Mouse (Mus musculus): Measurements from ENCODE around the gene Ccdc171.
"Not testable (repeated sequence)": the region's sequence is repeated elsewhere in the genome, so short reads cannot be mapped to it uniquely, and the experiment has no call there.

Ccdc171 gene

DNA sequence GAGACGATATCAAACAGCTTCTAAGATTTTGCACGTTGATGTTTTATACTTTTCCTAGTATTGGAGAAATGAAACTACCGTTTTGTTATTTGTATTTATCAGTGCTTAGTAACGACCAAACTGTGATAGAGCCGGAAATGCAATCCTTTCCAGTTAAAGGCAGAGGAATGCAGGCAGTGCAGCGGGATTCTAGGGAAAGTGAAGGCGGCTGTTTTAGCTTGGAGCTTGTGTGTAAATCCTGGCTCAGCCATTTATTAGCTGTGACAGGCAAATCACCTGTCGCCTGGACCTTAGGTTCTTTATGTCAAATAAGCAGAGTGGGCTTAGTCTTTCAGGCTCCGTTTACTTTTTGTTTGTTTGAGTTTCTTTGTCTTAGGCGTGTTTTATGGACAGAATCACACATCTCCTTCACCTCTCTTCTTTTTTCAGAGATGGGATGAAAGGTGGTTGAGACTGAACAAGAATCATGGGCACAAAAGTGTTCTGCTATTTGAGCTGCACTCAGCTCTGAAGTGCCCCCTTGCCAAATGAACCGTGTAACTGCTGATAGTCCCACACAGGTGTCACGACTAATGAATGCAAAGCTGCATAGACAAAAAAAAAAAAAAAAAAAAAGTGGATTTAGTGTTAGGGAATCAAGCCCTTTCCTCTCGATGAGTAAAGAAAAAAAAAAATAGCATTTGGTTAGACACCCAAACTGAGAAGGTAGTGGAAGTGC, 1.1 kb downstream of the Ccdc171 start:
- DNase-seq (ENCODE audit: low spot score): no peak

DNA sequence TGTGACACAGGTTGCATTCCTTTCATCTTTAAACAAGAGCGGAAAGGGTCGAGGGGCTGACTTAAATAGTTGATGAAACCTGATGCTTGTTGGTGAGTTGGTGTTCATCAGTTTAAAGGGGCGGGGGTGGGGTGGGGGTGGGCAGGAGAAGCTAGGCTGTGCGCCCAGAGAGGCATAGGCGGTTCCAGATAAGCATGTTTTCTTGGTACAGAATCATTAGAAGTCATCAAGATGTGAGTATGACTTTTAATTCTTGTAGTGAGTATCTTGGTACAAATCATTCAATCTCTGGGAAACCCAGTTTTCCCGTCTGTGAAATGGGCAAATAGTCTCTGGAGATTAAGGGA, 1.6 kb downstream of the Ccdc171 start:
- DNase-seq (ENCODE audit: low spot score): no peak

DNA sequence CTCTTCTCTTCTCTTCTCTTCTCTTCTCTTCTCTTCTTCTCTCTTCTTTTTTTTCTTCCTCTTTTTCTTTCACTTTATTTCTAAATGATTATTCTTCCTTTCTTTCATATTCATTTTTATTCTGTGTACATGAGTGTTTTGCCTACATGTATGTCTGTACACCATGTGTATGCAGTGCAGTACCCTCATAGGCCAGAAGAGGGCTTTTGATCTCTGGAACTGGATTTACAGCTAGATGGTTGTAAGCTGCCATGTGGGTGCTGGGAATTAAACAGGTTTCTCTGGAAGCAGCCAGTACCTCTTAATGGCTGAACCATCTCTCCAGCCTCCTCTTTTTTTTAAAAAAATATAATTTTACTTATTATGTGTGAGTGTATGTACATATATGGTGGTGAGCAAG, 2.6 kb downstream of the Ccdc171 start:
- peak; percentile 19 for DNase-seq (ENCODE audit: low spot score)

DNA sequence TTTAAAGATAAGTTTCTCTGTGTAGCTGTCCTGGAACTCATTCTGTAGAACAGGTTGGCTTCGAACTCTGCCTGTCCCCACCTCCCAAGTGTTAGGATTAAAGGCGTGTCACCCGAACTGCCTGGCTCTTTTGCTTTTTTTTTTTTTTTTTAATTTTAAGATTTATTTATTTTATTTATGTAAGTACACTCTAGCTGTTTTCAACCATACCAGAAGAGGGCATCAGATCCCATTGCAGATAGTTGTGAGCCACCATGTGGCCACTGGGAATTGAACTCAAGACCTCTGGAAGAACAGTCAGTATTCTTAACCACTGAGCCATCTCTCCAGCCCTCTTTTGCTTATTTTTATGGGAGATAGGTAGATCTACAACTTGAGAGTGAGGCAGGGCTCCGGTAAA, 4.7 kb downstream of the Ccdc171 start:
- DNase-seq (ENCODE audit: low spot score): not testable (repeated sequence)

DNA sequence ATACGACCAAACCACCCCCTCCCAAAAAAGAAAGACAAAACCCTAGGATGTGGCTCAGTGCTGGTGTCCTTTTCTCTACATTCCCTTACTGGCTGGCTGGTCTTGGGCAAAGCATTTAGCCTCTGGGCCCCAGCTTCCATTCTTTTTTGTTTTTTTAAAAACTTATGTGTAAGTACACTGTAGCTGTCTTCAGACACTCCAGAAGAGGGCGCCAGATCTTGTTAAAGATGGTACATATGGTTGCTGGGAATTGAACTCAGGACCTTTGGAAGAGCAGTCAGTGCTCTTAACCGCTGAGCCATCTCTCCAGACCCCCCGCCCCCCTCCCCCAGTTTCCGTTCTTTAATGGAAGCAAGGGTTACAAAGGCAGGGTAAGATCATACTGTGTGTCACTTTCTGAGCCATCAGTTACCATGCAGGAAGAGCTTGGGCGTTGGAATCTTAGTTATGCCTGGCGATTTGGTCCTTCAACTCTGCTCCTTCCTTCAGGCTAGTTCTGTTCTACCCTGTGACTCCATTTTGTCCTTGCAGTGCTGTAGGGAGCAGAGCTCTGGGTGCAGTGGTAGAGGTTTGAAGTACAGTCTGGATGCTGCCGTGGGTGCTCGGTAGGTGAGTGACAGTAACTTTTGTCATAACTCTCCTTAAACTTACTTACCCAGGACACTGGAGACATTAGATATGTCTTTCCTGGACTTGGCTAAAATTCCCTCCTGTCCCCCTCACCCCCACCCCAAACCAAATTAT, 8.0 kb downstream of the Ccdc171 start:
- DNase-seq (ENCODE audit: low spot score): no peak

DNA sequence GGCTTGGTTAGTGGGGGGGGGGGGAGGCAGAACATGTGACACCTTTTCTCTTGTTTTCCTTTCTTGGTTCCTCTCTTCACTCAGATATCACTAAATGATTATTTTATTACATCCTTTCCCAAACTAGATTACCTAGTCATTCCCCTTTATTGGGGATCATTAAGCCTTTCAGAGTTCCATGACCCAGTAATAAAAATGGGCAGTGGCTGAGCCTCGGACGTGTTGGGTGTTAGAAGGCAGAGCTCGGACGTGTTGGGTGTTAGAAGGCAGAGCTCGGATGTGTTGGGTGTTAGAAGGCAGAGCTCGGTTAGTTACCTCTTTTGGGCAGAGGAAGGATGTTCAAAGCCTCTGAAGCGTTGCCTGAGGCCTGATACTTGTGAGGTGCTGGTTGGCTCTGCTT, 8.7 kb downstream of the Ccdc171 start:
- no peak for DNase-seq (ENCODE audit: low spot score)

DNA sequence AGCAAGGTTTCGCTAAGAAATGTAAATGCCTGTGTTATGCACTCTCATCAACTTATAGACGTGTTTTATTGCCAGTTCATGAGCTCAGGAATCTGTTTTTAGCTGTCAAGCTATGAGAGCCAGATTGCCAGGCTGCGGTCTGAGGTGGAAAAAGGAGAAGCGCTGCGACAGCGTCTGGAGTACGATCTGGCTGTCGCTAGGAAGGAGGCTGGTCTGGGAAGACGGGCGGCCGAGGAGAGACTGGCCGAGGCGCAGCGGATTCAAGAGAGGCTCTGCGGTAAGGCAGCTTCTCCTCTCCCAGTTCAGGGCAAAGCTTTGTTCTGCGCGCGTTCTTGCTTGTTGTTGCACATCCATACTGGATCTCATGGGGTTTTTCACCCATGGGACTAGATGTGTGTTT, 24.2 kb downstream of the Ccdc171 start:
- peak; percentile 28 for DNase-seq (ENCODE audit: low spot score)

DNA sequence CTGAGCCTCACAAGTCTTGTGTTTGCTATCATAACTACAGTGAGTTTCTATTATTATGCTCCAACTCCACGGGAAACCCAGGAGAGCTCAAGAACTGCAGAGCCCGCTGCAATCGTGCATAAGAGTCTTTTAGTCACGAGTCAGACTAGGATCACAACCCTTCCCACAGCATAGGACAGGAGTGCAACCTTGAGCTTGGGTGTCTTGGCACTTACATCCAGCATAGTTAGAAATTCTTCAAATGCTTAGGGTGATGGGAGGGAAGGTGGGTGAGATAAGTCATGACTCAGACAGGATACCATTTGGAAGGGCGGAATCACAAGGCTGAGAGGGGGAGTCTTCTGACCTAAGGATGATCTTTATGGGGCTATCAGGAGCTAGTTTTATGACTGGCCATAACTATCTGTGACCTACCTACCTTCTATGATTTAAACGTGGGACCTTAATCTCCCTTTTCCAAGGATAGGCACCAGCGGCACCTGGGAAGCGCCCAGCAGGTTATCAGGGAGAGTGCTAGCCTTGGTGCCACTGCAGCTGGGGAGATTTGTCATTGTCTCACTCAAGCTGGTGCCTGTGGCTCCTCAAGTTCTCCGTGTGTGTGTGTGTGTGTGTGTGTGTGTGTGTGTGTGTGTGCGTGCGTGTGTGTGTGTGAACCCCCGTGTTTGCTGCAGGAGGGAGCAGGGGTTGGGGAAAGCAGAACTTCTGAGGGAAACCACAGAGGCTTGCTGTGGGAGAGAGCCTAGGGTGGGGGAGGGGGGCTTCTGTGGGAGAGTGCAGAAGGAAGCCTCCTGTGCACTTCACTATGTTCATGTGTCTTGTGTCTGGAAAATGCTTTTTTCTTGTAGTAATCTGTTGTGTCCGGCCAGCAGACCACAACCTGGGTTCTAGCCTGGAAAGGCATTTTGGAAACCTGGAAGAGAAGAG, 42.1 kb downstream of the Ccdc171 start:
- DNase-seq (ENCODE audit: low spot score): no peak

DNA sequence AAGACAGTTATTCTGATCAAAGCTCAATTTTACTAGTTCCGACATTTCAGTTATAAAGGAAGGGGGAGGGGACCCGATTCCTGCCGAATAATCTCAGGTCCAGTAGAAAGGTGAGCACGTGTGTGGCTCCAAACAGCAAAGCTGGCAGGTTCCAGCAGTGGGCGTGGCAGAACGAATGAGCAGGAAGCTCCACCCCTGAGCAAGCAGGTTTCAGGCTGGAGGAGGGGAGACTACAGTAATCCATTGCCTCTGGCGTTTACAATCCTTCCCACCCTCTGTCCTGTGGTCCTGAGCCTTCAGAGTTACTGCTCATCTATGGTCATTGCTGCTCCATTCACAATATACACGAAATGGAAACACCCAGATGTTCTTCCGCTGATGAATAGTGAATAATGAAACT, 42.8 kb downstream of the Ccdc171 start:
- DNase-seq (ENCODE audit: low spot score): not testable (repeated sequence)

DNA sequence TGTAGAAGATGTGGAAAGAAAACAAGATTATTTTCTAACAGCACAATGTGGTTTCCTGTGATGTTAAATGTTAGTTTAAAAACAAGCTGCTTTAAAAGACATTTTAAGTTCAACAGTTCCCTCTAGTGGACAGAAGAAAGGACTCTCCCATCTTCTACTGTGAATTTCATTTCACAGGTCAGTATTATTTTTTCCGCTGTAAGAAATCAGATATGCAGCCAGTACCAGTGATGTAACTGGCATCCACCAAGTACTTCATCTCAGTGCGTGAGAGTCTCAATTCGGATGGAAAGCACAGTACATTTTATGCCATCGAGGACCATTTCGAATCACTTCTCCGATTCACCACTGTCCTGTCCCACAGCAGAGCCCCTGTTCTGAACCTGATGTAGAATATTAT, 45.2 kb downstream of the Ccdc171 start:
- no peak for DNase-seq (ENCODE audit: low spot score)

DNA sequence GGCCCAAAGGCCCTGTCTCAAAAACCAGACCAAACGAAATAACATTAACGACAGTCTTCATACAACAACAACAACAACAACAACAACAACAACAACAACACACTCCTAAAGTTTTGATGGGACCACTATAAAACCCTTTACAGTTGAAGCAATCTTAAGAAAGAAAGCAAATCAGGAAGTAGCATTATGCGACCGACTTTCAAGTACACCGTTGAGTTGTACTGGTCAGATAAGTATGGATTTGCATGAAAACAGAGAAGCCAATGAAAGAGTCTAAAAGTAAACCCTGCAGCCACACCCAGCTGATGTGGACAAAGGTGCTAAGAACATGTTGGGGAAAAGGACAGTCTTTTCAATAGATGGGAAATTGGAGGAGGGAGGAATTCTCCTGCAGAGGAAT, 45.7 kb downstream of the Ccdc171 start:
- DNase-seq (ENCODE audit: low spot score): no peak

DNA sequence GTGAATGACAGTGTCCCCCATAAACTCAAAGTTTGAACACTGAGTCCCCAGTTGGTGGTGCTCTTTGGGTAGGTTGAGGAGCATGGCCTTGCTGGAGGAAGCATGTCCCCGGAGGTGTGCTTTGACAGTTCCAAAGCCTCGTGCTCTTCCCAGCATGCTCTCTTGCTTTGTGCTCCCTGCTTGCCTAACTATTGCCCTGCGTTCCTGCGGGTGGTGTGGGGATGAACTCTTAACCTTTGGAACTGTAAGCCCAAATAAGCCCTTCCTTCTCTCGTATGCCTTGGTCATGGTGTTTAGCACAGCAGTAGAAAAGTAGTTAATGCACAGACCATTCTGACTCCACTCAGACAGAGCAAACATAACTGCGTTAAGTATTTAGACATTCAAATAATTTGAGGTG, 47.2 kb downstream of the Ccdc171 start:
- no peak for DNase-seq (ENCODE audit: low spot score)

DNA sequence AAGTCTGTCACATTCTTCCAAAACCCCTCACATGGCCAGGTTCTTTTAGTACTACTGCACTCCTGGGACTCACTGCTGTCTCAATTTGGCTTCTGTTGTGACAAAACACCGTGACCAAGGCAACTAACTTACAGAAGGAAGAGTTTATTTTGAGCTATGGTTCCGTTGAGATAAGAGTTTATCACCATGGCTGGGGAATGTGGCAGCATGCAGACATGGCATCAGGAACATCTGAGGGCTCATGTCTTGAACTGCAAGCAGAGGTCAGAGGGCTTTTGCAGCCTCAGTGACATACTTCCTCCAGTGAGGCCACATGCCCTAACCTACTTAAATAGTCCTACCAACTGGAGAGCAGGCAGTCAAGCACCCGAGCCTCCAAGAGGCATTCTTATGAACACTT, 51.0 kb downstream of the Ccdc171 start:
- DNase-seq (ENCODE audit: low spot score): no peak

DNA sequence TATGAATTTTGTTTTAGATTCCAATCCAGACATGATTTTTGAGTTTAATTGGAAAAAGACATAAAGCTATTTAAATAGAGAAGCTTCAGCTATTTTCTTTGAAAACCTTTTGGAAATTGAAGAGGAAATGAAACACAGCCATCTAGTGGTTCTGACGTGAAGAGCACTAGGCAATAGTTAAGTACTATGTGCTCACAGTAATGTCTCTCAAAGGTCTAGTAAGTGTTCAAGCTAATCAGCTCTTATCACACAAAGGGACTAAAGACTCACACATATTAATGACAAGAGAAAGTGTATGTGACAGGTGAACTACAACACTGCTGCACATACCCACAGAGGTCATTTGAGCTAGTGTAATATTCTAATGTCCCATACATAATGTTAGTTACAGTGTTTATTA, 54.8 kb downstream of the Ccdc171 start:
- no peak for DNase-seq (ENCODE audit: low spot score)

DNA sequence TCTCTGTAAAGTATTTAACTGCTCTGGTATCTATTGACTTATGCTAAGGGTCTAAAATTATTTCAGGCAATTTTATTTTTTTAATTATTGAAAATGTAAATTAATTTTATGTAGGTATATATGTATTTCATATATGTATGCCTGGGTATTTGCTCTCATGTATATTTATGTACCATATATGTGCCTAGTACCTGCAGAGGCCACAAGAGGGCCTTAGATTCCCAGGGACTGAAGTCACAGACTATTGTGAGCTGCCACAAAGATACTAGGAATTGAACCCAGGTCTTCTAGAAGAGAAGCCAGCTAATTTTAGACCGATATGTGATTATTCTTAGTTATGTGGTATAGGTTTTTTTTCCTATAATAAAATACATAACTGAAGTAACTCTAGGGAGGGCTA, 62.2 kb downstream of the Ccdc171 start:
- no peak for DNase-seq (ENCODE audit: low spot score)

DNA sequence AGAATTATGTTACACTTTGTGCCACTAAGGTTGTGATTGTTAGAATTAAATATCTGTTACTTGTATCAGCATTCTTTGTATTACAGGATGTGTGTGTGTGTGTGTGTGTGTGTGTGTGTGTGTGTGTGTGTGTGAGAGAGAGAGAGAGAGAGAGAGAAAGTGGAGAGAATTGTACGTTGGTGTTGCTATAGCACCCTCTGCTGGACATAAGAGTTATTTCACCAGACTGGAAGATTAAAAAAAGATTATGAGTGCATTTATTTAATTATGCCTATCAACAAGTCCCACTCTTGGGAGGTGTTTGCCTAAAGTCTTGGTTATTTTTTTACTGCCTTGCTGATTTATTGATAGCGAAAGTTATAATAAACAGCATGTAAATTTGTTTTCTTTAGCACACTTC, 71.1 kb downstream of the Ccdc171 start:
- DNase-seq (ENCODE audit: low spot score): no peak

DNA sequence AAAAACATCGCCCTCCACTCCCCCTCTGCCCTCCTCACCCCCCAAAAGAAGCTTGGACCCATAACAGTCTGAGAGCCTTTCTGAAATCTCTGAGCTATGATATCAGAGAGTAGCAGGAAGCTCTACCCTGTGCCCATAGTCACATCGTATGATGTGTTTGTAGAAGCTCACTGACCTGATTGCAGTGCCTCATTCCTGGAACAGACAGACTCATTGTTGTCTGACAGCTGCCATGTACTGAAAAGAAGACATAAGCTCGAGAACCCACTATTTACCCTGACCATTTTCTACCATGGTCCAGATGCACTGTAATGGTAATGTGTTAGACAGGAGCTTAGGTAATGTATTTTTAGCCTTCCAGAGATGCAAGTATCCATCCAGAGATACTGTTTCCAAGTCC, 85.8 kb downstream of the Ccdc171 start:
- DNase-seq (ENCODE audit: low spot score): no peak

DNA sequence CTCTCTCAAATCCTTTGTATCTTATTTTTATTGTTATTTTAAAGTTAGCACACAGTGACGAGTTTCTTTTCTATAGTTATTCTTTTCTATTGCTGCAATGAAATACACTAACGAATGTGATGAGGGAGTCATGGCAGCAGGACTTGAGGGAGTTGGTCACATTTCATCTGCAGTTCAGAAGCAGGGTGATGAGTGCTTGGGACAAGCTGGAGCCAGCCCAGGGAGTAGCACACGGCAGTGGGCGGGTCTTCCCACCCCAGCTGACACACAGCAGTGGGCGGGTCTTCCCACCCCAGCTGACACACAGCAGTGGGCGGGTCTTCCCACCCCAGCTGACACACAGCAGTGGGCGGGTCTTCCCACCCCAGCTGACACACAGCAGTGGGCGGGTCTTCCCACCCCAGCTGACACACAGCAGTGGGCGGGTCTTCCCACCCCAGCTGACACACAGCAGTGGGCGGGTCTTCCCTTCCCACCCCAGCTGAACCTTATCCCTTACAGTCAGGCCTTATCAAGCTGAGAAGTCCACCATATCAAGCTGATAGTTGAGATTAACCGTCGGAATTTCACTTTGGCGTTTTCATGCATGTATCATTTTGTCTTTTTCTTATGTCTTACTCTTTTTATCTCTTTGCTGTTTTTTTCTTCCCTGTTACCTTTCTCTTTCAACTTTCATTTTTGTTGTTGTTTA, 97.8 kb downstream of the Ccdc171 start:
- not testable (repeated sequence) for DNase-seq (ENCODE audit: low spot score)

DNA sequence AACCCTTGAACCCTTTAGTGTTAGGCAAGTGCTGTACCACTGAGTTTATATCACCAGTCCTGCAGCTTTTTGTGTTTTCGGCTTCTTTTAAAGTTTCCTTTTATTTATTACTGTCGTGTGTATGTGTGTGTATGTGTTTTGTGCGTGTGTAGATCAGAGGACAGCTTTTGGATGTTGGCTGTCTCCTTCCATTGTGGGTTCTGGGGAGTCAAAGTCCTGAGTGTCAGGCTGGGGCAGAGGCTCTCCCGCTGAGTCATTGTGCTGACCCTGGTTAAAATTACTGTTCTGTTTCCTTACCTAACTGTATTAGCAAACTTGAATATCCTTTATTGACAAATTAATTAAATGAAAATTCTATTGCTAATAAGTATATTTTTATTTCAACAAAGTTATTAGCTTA, 98.4 kb downstream of the Ccdc171 start:
- no peak for DNase-seq (ENCODE audit: low spot score)

DNA sequence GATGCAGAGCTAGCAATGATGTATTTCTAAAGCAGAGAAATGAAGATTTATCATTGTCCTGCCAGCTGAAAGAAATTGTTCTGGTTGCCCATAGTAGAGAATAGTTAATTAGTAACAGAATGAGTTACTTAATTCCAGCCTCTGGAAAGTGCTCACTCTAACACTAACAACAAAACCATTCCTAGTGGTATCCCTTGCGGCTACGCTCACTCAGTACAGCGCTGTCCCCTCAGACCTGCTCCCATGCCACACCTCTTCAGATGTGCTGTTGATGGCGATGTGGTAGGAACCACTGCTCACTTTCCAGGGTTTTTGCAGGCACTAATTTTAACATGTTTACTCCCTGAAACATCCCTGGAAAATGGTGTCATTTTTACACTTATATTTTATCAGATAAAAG, 126.1 kb downstream of the Ccdc171 start:
- no peak for DNase-seq (ENCODE audit: low spot score)

DNA sequence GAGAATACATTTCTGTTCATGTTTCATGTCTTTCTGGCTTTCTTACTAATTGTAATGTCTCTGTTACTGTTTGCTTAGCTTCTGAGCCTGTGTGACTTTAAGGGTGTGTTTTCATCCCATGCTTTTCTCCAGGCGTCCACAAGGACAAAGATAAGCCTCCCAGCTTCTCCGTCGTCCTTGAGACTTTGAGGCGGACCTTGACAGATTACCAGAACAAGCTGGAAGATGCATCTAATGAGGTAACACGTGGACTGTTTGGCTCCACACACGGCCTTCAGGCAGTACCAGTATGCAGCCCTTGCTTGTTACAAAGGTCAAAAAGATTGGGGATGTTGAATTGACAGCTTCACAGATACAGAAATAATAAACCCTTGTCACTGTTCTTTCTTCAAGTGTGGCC, 130.1 kb downstream of the Ccdc171 start:
- DNase-seq (ENCODE audit: low spot score): no peak

DNA sequence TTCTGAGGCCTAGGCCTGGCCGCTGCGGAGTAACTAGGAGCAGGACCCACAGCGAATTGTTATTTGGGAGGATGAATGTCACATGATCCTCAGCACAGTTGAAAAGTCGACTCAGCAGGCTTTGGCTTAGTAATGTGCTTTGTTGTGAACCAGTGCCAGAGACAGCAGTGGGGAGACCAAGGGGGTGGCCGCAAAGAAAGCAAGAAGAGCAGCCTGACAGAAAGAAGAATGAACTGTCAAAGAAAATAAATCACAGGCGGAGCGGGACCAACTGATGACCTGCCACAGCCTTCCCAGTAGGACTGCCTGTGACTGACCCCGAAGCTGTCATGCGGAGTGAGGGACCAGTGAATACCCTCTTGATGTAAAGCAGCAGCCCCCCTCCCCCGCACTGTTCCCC, 131.2 kb downstream of the Ccdc171 start:
- no peak for DNase-seq (ENCODE audit: low spot score)

Measured in layer of hippocampus, adult 11-12 months (tissue).